Mouse (Mus musculus): ENCODE results near the gene Acp5. TPM values are rescaled to one million over a fixed set of nuclear protein-coding genes. Genes with fewer than 3 reads are reported as not detected.

Acp5 gene
- total RNA-seq, 1 experiment from 2014 or later = 24.2 TPM

GRCm38 (mm10) chr9:22116740-22117426 lies 18.6 kb downstream of the Acp5 start, which contains the start of gene Elof1:
Elof1 (minus strand) TSS chr9:22117172.
- ATAC-seq (replicated peaks; ENCODE audit: insufficient number of reproducible peaks, low FRiP score, low TSS enrichment, poor library complexity, severe bottlenecking) = peak; percentile 82

- ATAC-seq (replicated peaks; ENCODE audit: insufficient number of reproducible peaks, low FRiP score, low TSS enrichment, poor library complexity, severe bottlenecking) = no peak
These were observed 19.4 kb downstream of the Acp5 start for GRCm38 (mm10) chr9:22116086-22116485.

GRCm38 (mm10) chr9:22115635-22116034 lies 19.9 kb downstream of the Acp5 start:
- ATAC-seq (replicated peaks; ENCODE audit: insufficient number of reproducible peaks, low FRiP score, low TSS enrichment, poor library complexity, severe bottlenecking) = no peak

GRCm38 (mm10) chr9:22108194-22108593 lies 27.3 kb downstream of the Acp5 start:
- no peak for ATAC-seq (replicated peaks; ENCODE audit: insufficient number of reproducible peaks, low FRiP score, low TSS enrichment, poor library complexity, severe bottlenecking)

GRCm38 (mm10) chr9:22099922-22100321 lies 35.6 kb downstream of the Acp5 start:
- ATAC-seq (replicated peaks; ENCODE audit: insufficient number of reproducible peaks, low FRiP score, low TSS enrichment, poor library complexity, severe bottlenecking) = no peak

- ATAC-seq (replicated peaks; ENCODE audit: insufficient number of reproducible peaks, low FRiP score, low TSS enrichment, poor library complexity, severe bottlenecking) = no peak
These were observed 36.4 kb downstream of the Acp5 start, which contains the start of gene Cnn1 for GRCm38 (mm10) chr9:22098993-22099696. Cnn1 (plus strand) TSS chr9:22099216.

- peak; percentile 92 for ATAC-seq (replicated peaks; ENCODE audit: insufficient number of reproducible peaks, low FRiP score, low TSS enrichment, poor library complexity, severe bottlenecking)
These were observed 39.6 kb downstream of the Acp5 start for GRCm38 (mm10) chr9:22095854-22096307.

- no peak for ATAC-seq (replicated peaks; ENCODE audit: insufficient number of reproducible peaks, low FRiP score, low TSS enrichment, poor library complexity, severe bottlenecking)
These were observed 42.8 kb downstream of the Acp5 start for GRCm38 (mm10) chr9:22092746-22093145.

GRCm38 (mm10) chr9:22089986-22090385 lies 45.5 kb downstream of the Acp5 start:
- no peak for ATAC-seq (replicated peaks; ENCODE audit: insufficient number of reproducible peaks, low FRiP score, low TSS enrichment, poor library complexity, severe bottlenecking)

- no peak for ATAC-seq (replicated peaks; ENCODE audit: insufficient number of reproducible peaks, low FRiP score, low TSS enrichment, poor library complexity, severe bottlenecking)
These were observed 46.2 kb downstream of the Acp5 start for GRCm38 (mm10) chr9:22089281-22089680.

- no peak for ATAC-seq (replicated peaks; ENCODE audit: insufficient number of reproducible peaks, low FRiP score, low TSS enrichment, poor library complexity, severe bottlenecking)
These were observed 48.4 kb downstream of the Acp5 start for GRCm38 (mm10) chr9:22087034-22087618.

GRCm38 (mm10) chr9:22086012-22086411 lies 49.5 kb downstream of the Acp5 start:
- no peak for ATAC-seq (replicated peaks; ENCODE audit: insufficient number of reproducible peaks, low FRiP score, low TSS enrichment, poor library complexity, severe bottlenecking)

GRCm38 (mm10) chr9:22085022-22085834 lies 50.3 kb downstream of the Acp5 start, which contains the start of gene Ecsit:
Ecsit (minus strand) TSS chr9:22085438.
- ATAC-seq (replicated peaks; ENCODE audit: insufficient number of reproducible peaks, low FRiP score, low TSS enrichment, poor library complexity, severe bottlenecking) = peak; percentile 99

- no peak for ATAC-seq (replicated peaks; ENCODE audit: insufficient number of reproducible peaks, low FRiP score, low TSS enrichment, poor library complexity, severe bottlenecking)
These were observed 50.9 kb downstream of the Acp5 start for GRCm38 (mm10) chr9:22084667-22085021.

Other genes starting within 250 kb of the Acp5 start
- gene Rab3d, start 217.5 kb downstream of the Acp5 start, total RNA-seq (2017) = 8.4 to 22.7 TPM (median 18.5 TPM) in 3 replicates
- gene Ccdc159, start 208.2 kb downstream of the Acp5 start, total RNA-seq (2017) = 0.21 TPM in 1 of 3 replicates, not detected in the others
- 1.1 to 5.0 TPM (median 4.0 TPM) in 3 replicates for gene Tmem205, start 208.2 kb downstream of the Acp5 start, total RNA-seq (2017)
- gene Plppr2, start 198.7 kb downstream of the Acp5 start, total RNA-seq (2017) = 0.58 TPM in 1 of 3 replicates, not detected in the others
- gene Swsap1, start 180.0 kb downstream of the Acp5 start, total RNA-seq (2017) = 2.2 to 5.5 TPM (median 2.5 TPM) in 3 replicates
- gene Epor, start 172.2 kb downstream of the Acp5 start, total RNA-seq (2017) = not detected in 3 replicates
- gene Rgl3, start 146.3 kb downstream of the Acp5 start, total RNA-seq (2017) = 0.29 TPM in 1 of 3 replicates, not detected in the others
- 1.9 TPM in 1 of 3 replicates, not detected in the others for gene Ccdc151, start 133.1 kb downstream of the Acp5 start, total RNA-seq (2017)
- gene Prkcsh, start 132.9 kb downstream of the Acp5 start, total RNA-seq (2017) = 49.4 to 96.0 TPM (median 60.8 TPM) in 3 replicates
- gene Elavl3, start 83.7 kb downstream of the Acp5 start, total RNA-seq (2017) = not detected in 3 replicates
- gene Gm49318, start 64.5 kb downstream of the Acp5 start, total RNA-seq (2017) = not detected in 3 replicates
- gene Zfp653, start 64.3 kb downstream of the Acp5 start, total RNA-seq (2017) = 8.5 to 13.4 TPM (median 13.1 TPM) in 3 replicates
- gene Ecsit, start 50.3 kb downstream of the Acp5 start, total RNA-seq (2017) = 7.4 to 18.5 TPM (median 15.5 TPM) in 3 replicates
- gene Cnn1, start 36.5 kb downstream of the Acp5 start, total RNA-seq (2017) = not detected in 3 replicates
- 22.0 to 30.4 TPM (median 24.7 TPM) in 3 replicates for gene Elof1, start 18.5 kb downstream of the Acp5 start, total RNA-seq (2017)
- gene Pigyl, start 21.1 kb upstream of the Acp5 start, total RNA-seq (2017) = 11.5 to 20.1 TPM (median 15.5 TPM) in 3 replicates
- gene Zfp872, start 52.4 kb upstream of the Acp5 start, total RNA-seq (2017) = not detected in 3 replicates
- gene Zfp809, start 90.0 kb upstream of the Acp5 start, total RNA-seq (2017) = 27.3 to 53.9 TPM (median 30.7 TPM) in 3 replicates
- gene Zfp599, start 124.2 kb upstream of the Acp5 start, total RNA-seq (2017) = 0.29 to 2.5 TPM (median 2.2 TPM) in 3 replicates
- 20.8 to 34.3 TPM (median 31.1 TPM) in 3 replicates for gene Zfp810, start 171.9 kb upstream of the Acp5 start, total RNA-seq (2017)

Data from monocyte, adult 5-6 weeks (primary cell).